Mouse (Mus musculus) heart, embryonic 12.5 days (tissue): ENCODE data around the gene Dis3l2. TPM values are rescaled to one million over a fixed set of nuclear protein-coding genes. Genes with fewer than 3 reads are reported as not detected.

Experiments
- ATAC-seq: fragments of 200-750 bp; cut with Nextera tagmentation; 2 replicates; pipeline ENCODE4 v1.8.0; 2017; ENCODE audit warnings: moderate TSS enrichment, moderate library complexity; ENCODE audit not compliant: insufficient number of reproducible peaks, low FRiP score
- H3K27ac ChIP-seq: fragments of 300-500 bp; sonication (generic); 2 replicates; pipeline ENCODE4 v1.5.1; 2016; ENCODE audit warnings: mild to moderate bottlenecking, moderate library complexity; ENCODE audit not compliant: poor library complexity, severe bottlenecking
- H3K27me3 ChIP-seq: fragments of 300-500 bp; sonication (generic); replicated peaks from 2 replicates; pipeline ENCODE4 v1.6.1; 2016; ENCODE audit warnings: mild to moderate bottlenecking, moderate library complexity
- H3K36me3 ChIP-seq: fragments of 300-500 bp; sonication (generic); 2 replicates; pipeline ENCODE4 v1.6.1; 2016; ENCODE audit warnings: mild to moderate bottlenecking, moderate library complexity
- H3K4me1 ChIP-seq: fragments of 300-500 bp; sonication (generic); replicated peaks from 2 replicates; pipeline ENCODE4 v1.6.1; 2016; ENCODE audit warnings: mild to moderate bottlenecking
- H3K4me2 ChIP-seq: fragments of 300-500 bp; sonication (generic); 2 replicates; pipeline ENCODE4 v1.6.1; 2016; ENCODE audit warnings: mild to moderate bottlenecking, moderate library complexity
- H3K4me3 ChIP-seq: fragments of 300-500 bp; sonication (generic); 2 replicates; pipeline ENCODE4 v1.5.1; 2016; ENCODE audit warnings: mild to moderate bottlenecking
- H3K9ac ChIP-seq: fragments of 300-500 bp; sonication (generic); 2 replicates; pipeline ENCODE4 v1.6.1; 2016; ENCODE audit warnings: mild to moderate bottlenecking, moderate library complexity
- H3K9me3 ChIP-seq: fragments of 300-500 bp; sonication (generic); replicated peaks from 2 replicates; pipeline ENCODE4 v1.6.1; 2016; ENCODE audit warnings: mild to moderate bottlenecking, moderate library complexity
- WGBS: fragments of 180-500 bp; shearing (Covaris S2); methylation state at CpG from one replicate; pipeline ENCODE4 v1.1.7; 2016; 5-methylcytosine and 5-hydroxymethylcytosine counted together
- polyA plus RNA-seq: library from polyadenylated mRNA; unstranded; fragments of >200 nt; fragmentation: Nextera tagmentation; extraction: Ambion mirVana; gene quantifications from 2 replicates; pipeline ENCODE4 v1.2.1, GENCODE M21; 2016

Gene Dis3l2
- polyA plus RNA-seq, 1 experiment from 2014 or later: 17.0 TPM

DNA sequence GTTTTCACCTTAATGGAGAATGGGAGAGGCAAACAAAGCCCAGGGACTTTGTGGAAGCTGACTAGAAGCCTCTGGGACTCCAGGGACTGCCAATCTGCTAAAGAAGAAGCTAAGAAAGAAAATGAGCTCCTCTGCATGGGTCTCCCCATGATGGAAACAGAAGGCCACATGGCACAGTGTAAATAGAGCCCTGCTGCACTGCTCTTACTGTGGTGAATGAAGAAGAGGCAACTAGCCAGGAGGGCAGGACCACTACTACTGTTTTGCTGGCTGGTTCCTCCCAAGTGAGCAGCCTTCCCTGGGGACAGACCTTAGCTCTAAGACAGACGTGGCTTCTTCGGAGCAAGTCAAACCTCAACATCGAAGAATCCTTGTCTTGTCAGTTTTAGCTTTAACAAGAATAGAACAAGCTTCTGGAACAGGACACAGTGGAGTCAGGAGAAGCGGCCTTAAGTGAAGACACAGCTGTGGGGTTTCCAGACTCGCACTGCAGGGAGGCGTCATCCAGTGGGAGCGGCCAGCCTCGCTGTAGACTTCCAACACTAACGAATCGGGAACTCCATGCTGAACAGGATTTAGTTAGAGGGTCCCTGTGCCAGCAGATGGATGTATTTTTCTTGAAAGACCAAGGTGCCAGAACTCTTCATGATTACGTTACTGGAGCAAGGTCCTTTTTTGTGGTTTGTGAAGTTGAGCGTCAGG is 307.2 kb downstream of the Dis3l2 start:
- ATAC-seq: no peak
- Histone ChIP-seq H3K4me3 (no peak overlapping the region), H3K27me3 (no peaks in the 10 kb centered on the region), H3K9me3 (no peaks in the 10 kb centered on the region), H3K36me3 (no peaks in the 10 kb centered on the region), H3K9ac (no peak overlapping the region), H3K27ac (no peak overlapping the region), H3K4me1 (0 out of 2 replicates have a peak, but pooled peaks cover 3% of the 10 kb centered on the region), H3K4me2 (no peak overlapping the region)
- whole genome bisulfite sequencing: 70% methylated on average over 12 of the region's 12 CpGs

DNA sequence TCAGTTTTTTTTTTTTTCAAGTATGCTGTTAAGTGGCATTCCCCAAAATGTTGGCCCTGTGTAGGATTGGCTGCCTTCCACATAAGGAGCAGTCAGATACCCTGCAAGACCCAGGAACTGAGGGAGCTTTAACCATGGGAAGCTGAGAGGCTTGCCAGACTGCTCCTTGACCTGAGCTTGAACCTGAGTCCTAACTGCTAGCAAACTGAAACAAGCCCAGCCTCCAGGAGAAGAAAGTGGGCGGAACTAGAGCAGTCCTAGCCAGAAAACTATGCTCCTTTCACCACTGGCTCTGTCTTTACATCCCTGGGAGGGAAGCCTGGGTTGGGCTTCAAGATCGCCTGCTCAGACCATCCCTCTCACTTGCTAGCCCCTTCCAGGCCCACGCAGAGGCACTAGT is 308.1 kb downstream of the Dis3l2 start:
- Histone ChIP-seq H3K9me3 (no peaks in the 10 kb centered on the region), H3K36me3 (no peaks in the 10 kb centered on the region), H3K4me1 (no peaks in the 10 kb centered on the region), H3K9ac (no peak overlapping the region), H3K27ac (no peak overlapping the region), H3K4me3 (no peak overlapping the region), H3K4me2 (no peak overlapping the region), H3K27me3 (no peaks in the 10 kb centered on the region)
- 64% methylated on average over 3 of the region's 3 CpGs for WGBS
- no peak for ATAC-seq

DNA sequence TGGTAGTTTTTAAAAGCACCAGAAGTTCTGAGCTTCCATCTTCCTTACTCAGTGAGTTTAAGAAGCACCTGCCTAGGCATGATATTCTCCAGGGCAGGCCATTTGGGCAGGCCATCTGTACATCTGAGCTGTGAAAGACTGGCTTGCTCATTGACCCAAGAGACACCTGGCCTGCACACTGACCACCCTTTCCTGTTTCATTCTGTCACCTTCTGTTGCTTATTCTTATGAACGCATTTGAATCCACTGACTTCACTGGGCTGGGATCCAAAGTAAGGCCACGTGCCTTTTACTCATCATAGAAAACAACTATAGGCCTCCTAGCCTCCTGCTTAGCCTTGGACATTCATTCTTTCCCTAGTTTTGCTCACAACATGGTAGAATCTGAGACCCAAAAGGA is 309.0 kb downstream of the Dis3l2 start:
- no peak overlapping the region for H3K9ac ChIP-seq
- H3K4me1 ChIP-seq: no peaks in the 10 kb centered on the region
- no peak overlapping the region for H3K4me2 ChIP-seq
- no peaks in the 10 kb centered on the region for H3K27me3 ChIP-seq
- 77% methylated on average over 2 of the region's 2 CpGs for WGBS
- no peaks in the 10 kb centered on the region for H3K9me3 ChIP-seq
- no peaks in the 10 kb centered on the region for H3K36me3 ChIP-seq
- H3K4me3 ChIP-seq: no peak overlapping the region
- no peak for ATAC-seq
- H3K27ac ChIP-seq: no peak overlapping the region

DNA sequence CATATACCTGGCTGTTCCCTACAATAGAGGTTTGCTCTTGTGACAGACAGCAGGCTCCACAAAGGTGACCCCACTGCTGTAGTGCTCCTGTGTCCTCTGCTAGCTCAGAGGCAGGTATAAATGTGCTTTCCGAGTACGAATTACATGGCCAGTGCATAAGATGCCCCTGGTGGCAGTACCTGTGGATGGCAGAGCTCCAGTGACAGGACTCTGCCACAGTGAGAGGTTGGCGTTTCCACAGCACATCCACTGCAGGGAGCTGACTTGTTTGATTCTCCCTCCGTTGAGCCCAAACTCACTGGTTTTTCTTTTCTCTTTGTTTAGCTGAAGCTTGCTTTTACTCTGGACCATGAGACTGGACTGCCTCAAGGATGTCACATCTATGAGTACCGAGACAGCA is 317.1 kb downstream of the Dis3l2 start:
- no peaks in the 10 kb centered on the region for H3K9me3 ChIP-seq
- H3K4me3 ChIP-seq: no peak overlapping the region
- no peaks in the 10 kb centered on the region for H3K27me3 ChIP-seq
- H3K36me3 ChIP-seq: peaks cover 5% of the 10 kb centered on the region
- no peak for ATAC-seq
- no peaks in the 10 kb centered on the region for H3K4me1 ChIP-seq
- H3K4me2 ChIP-seq: no peak overlapping the region
- H3K9ac ChIP-seq: no peak overlapping the region
- no peak overlapping the region for H3K27ac ChIP-seq
- 78% methylated on average over 5 of the region's 5 CpGs for WGBS

DNA sequence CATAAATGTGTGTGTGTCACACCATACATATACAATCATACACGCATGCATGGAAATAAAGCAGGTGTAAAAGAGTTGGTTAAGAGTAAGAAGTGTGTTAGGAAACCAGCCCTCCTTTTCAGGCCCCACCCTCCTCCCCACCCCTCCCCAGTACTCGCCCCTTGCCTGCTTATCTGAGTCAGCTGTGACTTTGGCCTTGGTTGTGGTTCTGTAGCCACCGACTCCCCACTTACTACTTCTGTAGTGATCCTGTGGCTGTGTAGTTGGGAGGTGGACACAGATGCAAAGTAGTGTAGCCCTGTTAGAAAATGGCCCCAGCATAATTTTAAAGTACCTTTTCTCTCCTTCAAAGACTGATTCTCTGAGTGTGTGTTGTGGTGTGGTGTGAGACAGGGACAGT is 318.0 kb downstream of the Dis3l2 start:
- no peaks in the 10 kb centered on the region for H3K9me3 ChIP-seq
- H3K4me2 ChIP-seq: no peak overlapping the region
- no peak overlapping the region for H3K4me3 ChIP-seq
- ATAC-seq: no peak
- WGBS: 84% methylated on average over 3 of the region's 3 CpGs
- no peaks in the 10 kb centered on the region for H3K27me3 ChIP-seq
- no peak overlapping the region for H3K27ac ChIP-seq
- no peak overlapping the region for H3K9ac ChIP-seq
- H3K36me3 ChIP-seq: peaks cover 5% of the 10 kb centered on the region
- H3K4me1 ChIP-seq: no peaks in the 10 kb centered on the region

DNA sequence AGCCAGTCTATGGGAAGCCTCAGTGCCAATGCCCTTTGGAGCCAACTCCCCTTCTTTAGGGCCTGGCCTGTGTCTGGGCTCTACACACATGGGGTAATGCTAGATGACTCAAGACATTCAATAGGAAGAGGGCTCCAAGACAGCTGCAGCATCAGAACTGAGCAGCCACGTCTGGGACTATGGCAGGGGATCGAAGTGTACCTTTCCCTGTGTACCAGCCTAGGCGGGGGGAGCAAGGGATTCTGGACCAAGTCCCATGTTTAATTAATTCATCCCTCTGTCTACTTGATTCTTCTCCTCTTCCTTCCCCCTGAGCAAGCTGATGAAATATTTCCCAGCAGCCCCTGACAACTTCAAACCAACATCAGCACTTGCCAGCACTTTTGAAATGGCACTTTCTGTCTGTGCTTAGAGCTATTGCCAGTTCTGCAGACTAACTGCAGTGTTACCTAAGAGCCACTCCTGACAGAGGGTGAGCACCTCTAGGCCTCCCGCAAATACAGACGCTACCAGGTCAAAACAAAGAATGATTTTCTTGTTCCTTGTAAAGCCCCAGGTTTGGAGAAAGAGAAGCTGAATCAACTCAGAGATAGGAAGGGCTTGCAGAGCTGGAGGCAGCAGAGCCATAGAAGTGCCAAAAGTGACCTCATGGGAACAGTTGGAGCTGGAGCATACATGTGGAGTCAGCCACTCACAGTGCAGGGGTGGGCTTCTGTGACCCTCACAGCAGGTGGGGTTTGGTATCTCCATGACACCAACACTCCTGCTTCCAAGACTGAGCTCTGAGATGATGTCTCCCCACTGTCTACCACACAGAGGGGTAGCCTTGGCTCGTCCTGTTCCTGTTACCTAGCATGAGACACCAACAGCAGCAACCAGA is 319.9 kb downstream of the Dis3l2 start:
- Histone ChIP-seq H3K4me3 (no peak overlapping the region), H3K9me3 (no peaks in the 10 kb centered on the region), H3K4me1 (no peaks in the 10 kb centered on the region), H3K27me3 (no peaks in the 10 kb centered on the region), H3K27ac (no peak overlapping the region), H3K9ac (no peak overlapping the region), H3K36me3 (peaks cover 5% of the 10 kb centered on the region), H3K4me2 (no peak overlapping the region)
- ATAC-seq: no peak
- 76% methylated on average over 6 of the region's 6 CpGs for WGBS

DNA sequence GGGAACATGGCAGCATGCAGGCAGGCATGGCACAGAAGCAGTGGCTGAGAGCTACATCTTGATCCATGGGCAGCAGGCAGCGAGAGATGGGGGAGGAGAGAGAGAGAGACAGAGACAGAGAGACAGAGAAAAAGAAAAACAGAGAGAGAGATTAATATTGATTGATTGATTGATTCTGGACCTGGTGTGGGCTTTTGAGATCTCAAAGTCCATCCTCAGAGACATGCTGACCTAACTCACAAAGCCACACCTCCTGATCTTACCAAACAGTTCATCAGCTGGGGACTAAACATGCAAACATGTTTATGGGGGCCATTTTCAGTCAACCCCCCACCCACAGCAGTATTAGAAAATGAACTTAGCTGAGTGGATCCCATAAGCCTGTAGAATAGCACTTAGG is 321.4 kb downstream of the Dis3l2 start:
- H3K4me1 ChIP-seq: peaks cover 9% of the 10 kb centered on the region; the same call in 1 of the 2 replicates
- no peak overlapping the region for H3K27ac ChIP-seq
- no peak overlapping the region for H3K9ac ChIP-seq
- H3K4me2 ChIP-seq: no peak overlapping the region
- H3K4me3 ChIP-seq: no peak overlapping the region
- ATAC-seq: no peak
- H3K9me3 ChIP-seq: no peaks in the 10 kb centered on the region
- 94% methylated on average over 1 of the region's 1 CpGs for WGBS
- H3K27me3 ChIP-seq: no peaks in the 10 kb centered on the region
- peaks cover 5% of the 10 kb centered on the region for H3K36me3 ChIP-seq

DNA sequence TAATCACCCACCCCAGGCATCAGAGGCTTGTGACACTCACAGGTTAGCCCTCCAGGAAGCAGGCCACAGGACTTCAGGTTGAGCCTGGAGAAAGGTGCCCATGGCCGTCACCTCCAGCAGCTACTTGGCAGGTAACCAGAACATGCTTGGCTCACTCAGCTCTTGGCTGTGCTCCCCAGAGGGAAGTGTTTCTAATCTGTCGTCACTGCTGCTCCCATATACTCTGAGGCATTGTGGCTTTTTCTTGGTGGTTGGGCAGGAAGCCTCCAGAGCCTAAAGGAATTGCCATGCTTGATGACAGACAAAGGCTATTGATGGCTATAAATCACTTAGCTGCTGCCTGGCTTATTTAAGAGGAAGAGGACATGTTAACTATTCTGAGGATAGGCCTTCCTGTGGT is 325.2 kb downstream of the Dis3l2 start:
- no peaks in the 10 kb centered on the region for H3K36me3 ChIP-seq
- H3K4me3 ChIP-seq: no peak overlapping the region
- no peaks in the 10 kb centered on the region for H3K9me3 ChIP-seq
- no peak overlapping the region for H3K9ac ChIP-seq
- peaks cover 22% of the 10 kb centered on the region for H3K4me1 ChIP-seq
- H3K27me3 ChIP-seq: no peaks in the 10 kb centered on the region
- no peak overlapping the region for H3K27ac ChIP-seq
- WGBS: 45% methylated on average over 2 of the region's 2 CpGs
- no peak overlapping the region for H3K4me2 ChIP-seq
- no peak for ATAC-seq

DNA sequence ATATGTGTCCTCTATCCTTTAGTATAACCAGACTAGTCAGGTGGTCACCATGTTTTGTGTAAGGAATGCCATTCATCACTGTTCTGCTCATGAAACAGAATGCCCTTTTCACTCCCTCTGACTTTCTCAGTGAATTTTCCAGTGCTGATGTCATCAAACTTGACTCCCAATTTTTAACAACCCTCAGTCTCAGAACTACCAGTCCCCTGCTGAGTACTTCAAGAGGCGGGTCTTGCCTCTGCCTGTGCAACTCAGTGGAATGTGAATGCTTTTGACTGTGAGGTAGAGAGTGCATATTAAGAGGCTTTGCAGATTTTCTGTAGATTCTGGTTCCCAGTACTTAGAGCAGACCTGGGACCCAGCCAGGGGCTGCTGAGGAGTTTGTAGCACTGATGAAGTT is 327.0 kb downstream of the Dis3l2 start:
- Histone ChIP-seq H3K4me1 (peaks cover 31% of the 10 kb centered on the region), H3K4me3 (no peak overlapping the region), H3K27me3 (no peaks in the 10 kb centered on the region), H3K36me3 (no peaks in the 10 kb centered on the region), H3K27ac (no peak overlapping the region), H3K9me3 (no peaks in the 10 kb centered on the region), H3K9ac (no peak overlapping the region), H3K4me2 (no peak overlapping the region)
- ATAC-seq: no peak
- 61% methylated on average over 1 of the region's 1 CpGs for WGBS

DNA sequence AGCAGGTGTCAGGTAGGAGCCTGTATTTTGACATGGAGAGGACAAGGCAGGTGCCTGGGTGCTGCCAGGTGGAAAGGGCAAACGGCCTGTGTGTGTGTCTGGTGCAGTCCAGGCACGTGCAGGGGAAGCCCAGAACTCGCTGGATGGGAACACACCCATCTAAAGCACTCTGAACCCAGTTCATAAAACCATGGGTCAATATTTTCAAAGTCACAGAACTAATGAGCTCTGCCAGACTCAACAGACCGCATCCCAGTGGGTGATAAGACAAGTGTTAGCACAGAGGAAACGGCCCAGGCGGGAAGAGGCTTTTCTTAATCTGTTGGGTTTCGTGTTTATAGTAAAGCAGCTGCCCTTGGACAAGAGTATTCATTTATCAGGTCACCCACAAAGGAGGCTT is 328.9 kb downstream of the Dis3l2 start:
- no peak overlapping the region for H3K4me3 ChIP-seq
- no peaks in the 10 kb centered on the region for H3K9me3 ChIP-seq
- H3K27me3 ChIP-seq: no peaks in the 10 kb centered on the region
- no peak overlapping the region for H3K27ac ChIP-seq
- peaks cover 41% of the 10 kb centered on the region for H3K4me1 ChIP-seq
- no peak overlapping the region for H3K4me2 ChIP-seq
- WGBS: 50% methylated on average over 7 of the region's 7 CpGs
- no peak overlapping the region for H3K9ac ChIP-seq
- no peak for ATAC-seq
- no peaks in the 10 kb centered on the region for H3K36me3 ChIP-seq

DNA sequence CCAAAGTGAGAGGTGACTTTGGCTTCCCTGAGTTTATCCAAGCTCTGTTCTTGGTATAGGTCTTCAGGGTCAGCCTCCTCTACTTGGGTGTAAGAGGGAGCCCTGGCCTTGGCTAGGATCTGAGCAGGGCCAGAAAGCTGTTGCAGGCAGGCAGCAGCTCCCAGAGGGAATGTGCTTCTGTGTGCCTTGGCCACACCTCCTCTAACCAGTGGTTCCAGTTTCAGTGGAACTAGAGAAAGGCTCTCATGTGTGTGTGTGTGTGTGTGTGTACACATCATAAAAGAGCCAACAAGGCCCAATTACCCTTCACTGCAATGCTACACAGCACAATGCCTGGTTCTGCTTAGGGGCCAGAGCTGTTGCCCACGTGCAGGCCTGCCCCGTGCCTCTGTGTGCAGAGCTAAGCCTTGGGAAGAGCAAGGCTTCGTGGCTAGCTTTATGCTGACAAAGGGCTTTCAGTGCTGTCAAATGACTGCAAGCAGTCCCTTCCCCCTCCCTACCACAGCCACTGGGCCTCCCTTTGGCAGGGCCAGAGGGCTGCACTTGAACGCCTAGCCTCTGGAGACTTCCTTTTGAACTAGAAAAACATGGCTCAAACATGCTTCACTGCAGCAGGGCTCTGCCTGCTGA is 332.0 kb downstream of the Dis3l2 start:
- H3K9me3 ChIP-seq: no peaks in the 10 kb centered on the region
- H3K4me3 ChIP-seq: no peak overlapping the region
- H3K36me3 ChIP-seq: no peaks in the 10 kb centered on the region
- no peaks in the 10 kb centered on the region for H3K27me3 ChIP-seq
- ATAC-seq: peak; percentile 66
- 28% methylated on average over 4 of the region's 4 CpGs for WGBS
- H3K4me1 ChIP-seq: peaks cover 35% of the 10 kb centered on the region
- peak overlapping the region; percentile 49 for H3K27ac ChIP-seq
- H3K4me2 ChIP-seq: no peak overlapping the region
- H3K9ac ChIP-seq: peak overlapping the region; percentile 15; the same call in 1 of the 2 replicates
